Mouse (Mus musculus) gonadal fat pad, adult 2 months (tissue): ENCODE data around the gene Ccdc34. TPM values are rescaled to one million over a fixed set of nuclear protein-coding genes. Genes with fewer than 3 reads are reported as not detected.

ENCODE experiments used
- DNase-seq: peaks from one replicate; pipeline ENCODE4 v3.0.0-alpha.2; 2012; ENCODE audit warnings: low read depth
- polyA plus RNA-seq: library from polyadenylated mRNA; depleted of rRNA; stranded (reverse); fragments of >200 nt; gene quantifications from 2 replicates; pipeline ENCODE4 v1.2.3, GENCODE M21; 2012; rRNA removed

Ccdc34 gene
- polyA plus RNA-seq = 4.8 and 5.1 TPM in 2 replicates

GRCm38 (mm10) chr2:110017616-110018505 is at the start of gene Ccdc34:
Gene Ccdc34 (plus strand): TSS chr2:110017817.
- DNase-seq = no peak

GRCm38 (mm10) chr2:109969381-109969780 is 48.2 kb upstream of the Ccdc34 start:
- DNase-seq = no peak

GRCm38 (mm10) chr2:109969926-109970532 is 47.6 kb upstream of the Ccdc34 start:
- DNase-seq = no peak

- DNase-seq = no peak
Measured at GRCm38 (mm10) chr2:109970744-109971410, 46.7 kb upstream of the Ccdc34 start.

- DNase-seq = no peak
Measured at GRCm38 (mm10) chr2:109972310-109972709, 45.3 kb upstream of the Ccdc34 start.

- DNase-seq = no peak
Measured at GRCm38 (mm10) chr2:109972922-109973321, 44.7 kb upstream of the Ccdc34 start.

- no peak for DNase-seq
Measured at GRCm38 (mm10) chr2:109974807-109975206, 42.8 kb upstream of the Ccdc34 start.

GRCm38 (mm10) chr2:109976181-109976580 is 41.4 kb upstream of the Ccdc34 start:
- no peak for DNase-seq

GRCm38 (mm10) chr2:109977322-109977721 is 40.3 kb upstream of the Ccdc34 start:
- DNase-seq = no peak

- no peak for DNase-seq
Measured at GRCm38 (mm10) chr2:109979209-109979608, 38.4 kb upstream of the Ccdc34 start.

- no peak for DNase-seq
Measured at GRCm38 (mm10) chr2:109983435-109983834, 34.2 kb upstream of the Ccdc34 start.

- DNase-seq = peak; percentile 94
Measured at GRCm38 (mm10) chr2:109984930-109985329, 32.7 kb upstream of the Ccdc34 start.

- no peak for DNase-seq
Measured at GRCm38 (mm10) chr2:109985560-109985959, 32.1 kb upstream of the Ccdc34 start.

GRCm38 (mm10) chr2:109986036-109986785 is 31.4 kb upstream of the Ccdc34 start:
- no peak for DNase-seq

- no peak for DNase-seq
Measured at GRCm38 (mm10) chr2:109987946-109988345, 29.7 kb upstream of the Ccdc34 start.

- DNase-seq = no peak
Measured at GRCm38 (mm10) chr2:109989196-109989595, 28.4 kb upstream of the Ccdc34 start.

GRCm38 (mm10) chr2:109989679-109990473 is 27.7 kb upstream of the Ccdc34 start:
- DNase-seq = no peak

GRCm38 (mm10) chr2:109991754-109992153 is 25.9 kb upstream of the Ccdc34 start:
- no peak for DNase-seq

- DNase-seq = no peak
Measured at GRCm38 (mm10) chr2:109992448-109993073, 25.1 kb upstream of the Ccdc34 start.

- DNase-seq = no peak
Measured at GRCm38 (mm10) chr2:109993404-109993803, 24.2 kb upstream of the Ccdc34 start.
